Mouse (Mus musculus) lung, embryonic 16.5 days (tissue): ENCODE data around the gene Slc6a16. TPM values are rescaled to one million over a fixed set of nuclear protein-coding genes. Genes with fewer than 3 reads are reported as not detected.

Source experiments
- ATAC-seq: fragments of 200-750 bp; cut with Nextera tagmentation; 2 replicates; pipeline ENCODE4 v1.8.0; 2017; ENCODE audit warnings: low read depth, mild to moderate bottlenecking, moderate library complexity
- H3K27ac ChIP-seq: fragments of 300-500 bp; sonication (generic); 2 replicates; pipeline ENCODE4 v1.5.1; 2014; ENCODE audit warnings: mild to moderate bottlenecking, control low read depth, low read length
- H3K27me3 ChIP-seq: fragments of 300-500 bp; sonication (generic); 2 replicates; pipeline ENCODE4 v1.6.1; 2014; ENCODE audit warnings: low read depth, low read length, mixed read lengths; ENCODE audit not compliant: control insufficient read depth, insufficient read depth
- H3K36me3 ChIP-seq: fragments of 300-500 bp; sonication (generic); 2 replicates; pipeline ENCODE4 v1.6.1; 2014; ENCODE audit warnings: low read length; ENCODE audit not compliant: control insufficient read depth, insufficient read depth
- H3K4me1 ChIP-seq: fragments of 300-500 bp; sonication (generic); replicated peaks from 2 replicates; pipeline ENCODE4 v1.6.1; 2014; ENCODE audit warnings: low read length, mixed read lengths; ENCODE audit not compliant: control insufficient read depth, insufficient read depth
- H3K4me2 ChIP-seq: fragments of 300-500 bp; sonication (generic); 2 replicates; pipeline ENCODE4 v1.6.1; 2014; ENCODE audit warnings: low read depth, low read length, control low read depth
- H3K4me3 ChIP-seq: fragments of 300-500 bp; sonication (generic); 2 replicates; pipeline ENCODE4 v1.5.1; 2014; ENCODE audit warnings: mild to moderate bottlenecking, low read length, control low read depth
- H3K9ac ChIP-seq: fragments of 300-500 bp; sonication (generic); 2 replicates; pipeline ENCODE4 v1.6.1; 2014; ENCODE audit warnings: low read length, control low read depth
- H3K9me3 ChIP-seq: fragments of 300-500 bp; sonication (generic); 2 replicates; pipeline ENCODE4 v1.6.1; 2016; ENCODE audit warnings: low read length; ENCODE audit not compliant: control insufficient read depth
- WGBS: fragments of 180-500 bp; shearing (Covaris S2); extraction: QIAGEN DNeasy Blood & Tissue Kit; methylation state at CpG from one replicate; pipeline ENCODE4 v1.1.7; 2014; 5-methylcytosine and 5-hydroxymethylcytosine counted together
- polyA plus RNA-seq: library from polyadenylated mRNA; unstranded; fragments of >200 nt; fragmentation: Nextera tagmentation; extraction: Ambion mirVana; gene quantifications from 2 replicates; pipeline ENCODE4 v1.2.1, GENCODE M21; 2015

Gene Slc6a16
- polyA plus RNA-seq, 1 experiment from 2014 or later = not detected

- 77% methylated on average over 5 of the region's 5 CpGs for WGBS
- no peaks in the 10 kb centered on the region for H3K36me3 ChIP-seq
- H3K9ac ChIP-seq = no peak overlapping the region
- no peak for ATAC-seq
- H3K4me2 ChIP-seq = no peak overlapping the region
- H3K27ac ChIP-seq = no peak overlapping the region
- 0 out of 2 replicates have a peak, but pooled peaks cover 3% of the 10 kb centered on the region for H3K27me3 ChIP-seq
- H3K4me1 ChIP-seq = no peaks in the 10 kb centered on the region
- H3K4me3 ChIP-seq = no peak overlapping the region
- no peaks in the 10 kb centered on the region for H3K9me3 ChIP-seq
These were observed 43.9 kb upstream of the Slc6a16 start for GRCm38 (mm10) chr7:45196994-45197393.

GRCm38 (mm10) chr7:45198435-45198834 lies 42.5 kb upstream of the Slc6a16 start:
- no peaks in the 10 kb centered on the region for H3K9me3 ChIP-seq
- no peaks in the 10 kb centered on the region for H3K36me3 ChIP-seq
- H3K27me3 ChIP-seq = 0 out of 2 replicates have a peak, but pooled peaks cover 3% of the 10 kb centered on the region
- H3K4me1 ChIP-seq = no peaks in the 10 kb centered on the region
- 0 out of 2 replicates have a peak, but pooled peaks have one; percentile 31 for ATAC-seq
- H3K4me2 ChIP-seq = no peak overlapping the region
- WGBS = 9% methylated on average over 5 of the region's 5 CpGs
- no peak overlapping the region for H3K4me3 ChIP-seq
- H3K27ac ChIP-seq = no peak overlapping the region
- H3K9ac ChIP-seq = no peak overlapping the region

GRCm38 (mm10) chr7:45198961-45199360 lies 41.9 kb upstream of the Slc6a16 start:
- Histone ChIP-seq H3K9me3 (no peaks in the 10 kb centered on the region), H3K4me3 (no peak overlapping the region), H3K27ac (no peak overlapping the region), H3K36me3 (no peaks in the 10 kb centered on the region), H3K27me3 (0 out of 2 replicates have a peak, but pooled peaks cover 3% of the 10 kb centered on the region), H3K4me1 (no peaks in the 10 kb centered on the region), H3K9ac (no peak overlapping the region), H3K4me2 (no peak overlapping the region)
- ATAC-seq = no peak
- 72% methylated on average over 11 of the region's 11 CpGs for WGBS

- no peak overlapping the region for H3K4me3 ChIP-seq
- no peaks in the 10 kb centered on the region for H3K4me1 ChIP-seq
- 23% methylated on average over 9 of the region's 10 CpGs for WGBS
- H3K4me2 ChIP-seq = no peak overlapping the region
- H3K27ac ChIP-seq = no peak overlapping the region
- no peaks in the 10 kb centered on the region for H3K36me3 ChIP-seq
- no peak for ATAC-seq
- H3K27me3 ChIP-seq = no peaks in the 10 kb centered on the region
- no peaks in the 10 kb centered on the region for H3K9me3 ChIP-seq
- H3K9ac ChIP-seq = no peak overlapping the region; the same call in 1 of the 2 replicates
These were observed 38.2 kb upstream of the Slc6a16 start for GRCm38 (mm10) chr7:45202654-45203053.

GRCm38 (mm10) chr7:45204380-45205143 lies 36.3 kb upstream of the Slc6a16 start, which contains the start of gene Ccdc155:
Ccdc155 (minus strand) TSS chr7:45204892.
- 7% methylated on average over 41 of the region's 44 CpGs for WGBS
- H3K4me3 ChIP-seq = peak within 1 kb of the TSS; percentile 57
- H3K4me1 ChIP-seq = no peaks in the 10 kb centered on the region
- H3K4me2 ChIP-seq = peak within 1 kb of the TSS; percentile 67
- peak within 1 kb of the TSS; percentile 54 for H3K9ac ChIP-seq
- no peaks in the 10 kb centered on the region for H3K27me3 ChIP-seq
- no peaks in the 10 kb centered on the region for H3K36me3 ChIP-seq
- peak; percentile 97 for ATAC-seq
- no peak within 1 kb of the TSS for H3K27ac ChIP-seq
- H3K9me3 ChIP-seq = peaks cover 6% of the 10 kb centered on the region; the same call in 1 of the 2 replicates

- no peak for ATAC-seq
- H3K27me3 ChIP-seq = peaks cover 24% of the 10 kb centered on the region
- H3K36me3 ChIP-seq = no peaks in the 10 kb centered on the region
- no peak overlapping the region for H3K4me2 ChIP-seq
- 74% methylated on average over 6 of the region's 6 CpGs for WGBS
- H3K27ac ChIP-seq = no peak overlapping the region
- H3K4me1 ChIP-seq = 0 out of 2 replicates have a peak, but pooled peaks cover 5% of the 10 kb centered on the region
- no peak overlapping the region for H3K9ac ChIP-seq
- no peak overlapping the region for H3K4me3 ChIP-seq
- peaks cover 6% of the 10 kb centered on the region; the same call in 1 of the 2 replicates for H3K9me3 ChIP-seq
These were observed 32.6 kb upstream of the Slc6a16 start for GRCm38 (mm10) chr7:45208260-45208659.

- no peaks in the 10 kb centered on the region for H3K36me3 ChIP-seq
- peaks cover 8% of the 10 kb centered on the region for H3K4me1 ChIP-seq
- no peak overlapping the region for H3K4me2 ChIP-seq
- peaks cover 26% of the 10 kb centered on the region for H3K27me3 ChIP-seq
- H3K9me3 ChIP-seq = peaks cover 6% of the 10 kb centered on the region; the same call in 1 of the 2 replicates
- H3K9ac ChIP-seq = no peak overlapping the region
- 41% methylated on average over 10 of the region's 10 CpGs for WGBS
- ATAC-seq = no peak
- no peak overlapping the region for H3K4me3 ChIP-seq
- no peak overlapping the region for H3K27ac ChIP-seq
These were observed 29.8 kb upstream of the Slc6a16 start for GRCm38 (mm10) chr7:45211070-45211469.

- Histone ChIP-seq H3K4me1 (peaks cover 10% of the 10 kb centered on the region), H3K9ac (no peak within 1 kb of the TSS), H3K4me3 (peak within 1 kb of the TSS; percentile 15; the same call in 1 of the 2 replicates), H3K9me3 (peaks cover 6% of the 10 kb centered on the region; the same call in 1 of the 2 replicates), H3K27me3 (peaks cover 26% of the 10 kb centered on the region), H3K27ac (no peak within 1 kb of the TSS), H3K36me3 (no peaks in the 10 kb centered on the region), H3K4me2 (peak within 1 kb of the TSS; percentile 45)
- WGBS = 4% methylated on average over 17 of the region's 17 CpGs
- ATAC-seq = no peak
These were observed 29.0 kb upstream of the Slc6a16 start, which contains the start of gene Dkkl1 for GRCm38 (mm10) chr7:45211851-45212251. Dkkl1 (minus strand) TSS chr7:45212147.

GRCm38 (mm10) chr7:45212356-45212755 lies 28.5 kb upstream of the Slc6a16 start:
- no peak overlapping the region for H3K4me2 ChIP-seq
- WGBS = 70% methylated on average over 7 of the region's 7 CpGs
- peaks cover 26% of the 10 kb centered on the region for H3K27me3 ChIP-seq
- H3K36me3 ChIP-seq = no peaks in the 10 kb centered on the region
- H3K4me1 ChIP-seq = peaks cover 15% of the 10 kb centered on the region
- no peak overlapping the region for H3K4me3 ChIP-seq
- H3K9me3 ChIP-seq = peaks cover 6% of the 10 kb centered on the region; the same call in 1 of the 2 replicates
- no peak overlapping the region for H3K27ac ChIP-seq
- H3K9ac ChIP-seq = no peak overlapping the region
- no peak for ATAC-seq
